Mouse (Mus musculus) heart, adult 9 months (tissue): Measurements from ENCODE around the gene Intu.

Experiments used
- DNase-seq, 2 experiments: peaks; one replicate each; pipeline ENCODE4 v3.0.0; 2022; ENCODE audit warnings: low spot score in 2 of 2

The Intu gene

DNA sequence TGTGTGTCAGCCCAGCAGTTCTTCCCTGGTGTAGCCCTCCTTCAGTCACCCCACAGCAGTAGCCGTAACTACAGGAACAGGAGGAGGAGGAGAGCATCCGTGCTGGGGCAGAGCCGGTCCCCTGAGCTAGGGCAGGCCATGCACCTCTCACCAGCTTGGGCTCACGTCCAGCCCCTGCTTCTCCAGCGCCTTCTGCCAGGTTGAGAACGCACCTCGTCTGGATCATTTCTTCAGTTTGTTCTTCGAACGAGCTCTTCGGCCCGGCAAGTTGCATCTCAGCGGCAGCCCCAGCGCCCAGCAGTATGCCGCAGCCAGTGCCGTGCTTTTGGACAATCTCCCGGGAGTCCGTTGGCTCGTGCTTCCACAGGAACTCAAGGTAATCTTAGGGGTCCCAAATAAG lies 152.1 kb downstream of the Intu start:
- no peak for DNase-seq

DNA sequence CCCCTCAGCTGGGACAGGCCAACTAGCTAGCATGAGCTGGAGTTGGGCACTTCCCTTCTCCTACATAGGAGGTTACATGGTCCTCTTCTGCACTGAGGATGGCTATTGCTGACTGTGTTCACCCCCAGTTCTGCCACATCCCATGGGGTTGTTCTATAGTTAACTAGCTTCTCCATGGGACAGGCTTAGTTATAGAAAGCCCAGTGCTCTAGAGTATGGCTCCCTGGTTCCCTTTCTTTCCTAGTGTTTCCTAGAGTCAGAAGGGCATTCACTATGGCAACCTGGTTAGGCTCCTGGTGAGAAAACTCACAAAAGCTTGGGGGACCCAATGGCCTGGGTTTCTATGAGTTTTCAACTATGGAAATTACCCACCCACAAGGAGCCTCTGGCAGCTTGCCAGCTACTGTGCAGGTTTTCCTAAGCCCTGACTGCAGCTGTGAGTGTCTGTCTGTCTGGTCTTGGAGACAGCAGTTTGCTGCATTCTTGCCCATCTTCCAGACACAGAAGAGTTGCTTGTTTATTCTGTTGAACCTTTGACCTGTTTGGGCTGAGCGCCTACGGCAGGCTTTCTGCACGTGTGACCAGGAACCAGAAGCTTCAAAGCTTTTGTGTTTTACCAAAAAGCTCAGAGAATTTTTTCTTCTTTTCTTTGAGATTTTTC lies 154.9 kb downstream of the Intu start:
- no peak for DNase-seq

DNA sequence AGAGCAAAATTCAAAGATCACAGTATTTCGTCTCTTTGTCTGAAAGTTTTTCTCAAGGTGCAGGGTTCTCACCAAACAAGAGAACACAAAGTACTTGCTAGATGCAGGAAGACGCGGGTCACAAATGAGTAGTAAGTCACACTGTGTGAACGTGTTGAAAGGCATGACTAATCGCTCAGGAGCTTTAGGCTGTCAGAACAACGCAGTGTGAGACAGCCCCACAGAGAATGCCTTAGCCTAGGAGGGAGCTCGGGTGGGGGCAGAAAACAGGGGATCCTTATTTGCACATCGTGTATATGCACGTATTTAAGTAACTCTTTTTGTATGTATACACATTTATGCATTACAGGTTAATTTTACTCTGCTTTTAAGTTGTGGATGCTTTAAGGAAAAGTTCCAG lies 155.8 kb downstream of the Intu start:
- no peak for DNase-seq

DNA sequence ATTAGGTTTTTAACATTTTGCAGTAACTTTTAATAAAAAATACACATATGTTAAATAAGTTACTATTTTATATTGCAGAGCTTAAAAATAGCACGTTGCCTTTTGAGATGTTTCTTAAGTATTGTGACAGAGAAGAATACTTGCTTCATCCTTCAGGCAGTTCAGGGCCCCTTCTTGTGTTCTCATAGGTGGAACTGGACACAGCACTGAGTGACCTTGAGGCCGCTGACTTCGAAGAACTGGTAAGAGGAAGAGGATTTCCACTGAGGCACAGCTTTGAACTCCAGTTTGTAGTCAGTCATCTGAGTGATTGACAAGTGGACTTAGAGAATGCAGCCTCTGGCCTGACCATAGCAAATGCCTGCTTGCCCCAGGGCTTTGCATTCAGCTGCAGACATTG lies 156.5 kb downstream of the Intu start:
- no peak for DNase-seq

DNA sequence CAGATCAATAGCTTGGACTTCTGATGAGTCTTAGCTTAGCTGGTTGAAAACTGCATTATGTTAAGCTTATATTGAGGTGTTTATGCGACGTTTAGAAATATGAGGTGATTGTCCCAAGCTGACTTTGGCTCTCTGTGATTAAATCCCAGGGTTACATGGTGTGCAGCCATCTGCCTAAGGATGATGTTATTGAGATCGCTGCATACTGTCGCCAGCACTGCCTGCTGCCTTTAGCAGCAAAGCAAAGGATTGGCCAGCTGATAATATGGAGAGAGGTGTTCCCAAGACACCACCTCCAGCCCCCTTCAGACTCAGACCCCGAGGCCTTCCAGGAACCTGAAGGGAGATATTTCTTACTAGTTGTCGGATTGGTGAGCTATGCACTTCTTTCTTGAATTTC lies 160.5 kb downstream of the Intu start:
- DNase-seq, result no peak

DNA sequence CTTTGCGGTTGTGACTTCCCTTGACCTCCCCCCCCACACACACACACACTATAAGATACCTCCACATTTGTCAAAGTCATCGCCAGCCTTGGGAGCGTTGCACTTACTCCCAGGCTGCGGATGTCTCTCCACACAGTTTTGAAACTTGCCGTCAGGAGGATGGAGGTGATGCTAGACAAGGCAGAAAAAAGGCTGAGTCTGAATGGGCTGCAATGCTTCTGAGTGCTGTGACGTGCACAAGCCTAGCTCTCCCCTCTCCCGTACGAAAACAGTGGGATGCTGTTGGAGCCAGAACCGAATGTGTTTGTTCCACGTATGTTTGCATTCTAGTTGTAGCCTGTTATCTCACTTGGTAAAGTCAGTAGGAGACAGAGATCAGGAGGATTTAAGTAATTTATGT lies 162.3 kb downstream of the Intu start:
- no peak for DNase-seq

DNA sequence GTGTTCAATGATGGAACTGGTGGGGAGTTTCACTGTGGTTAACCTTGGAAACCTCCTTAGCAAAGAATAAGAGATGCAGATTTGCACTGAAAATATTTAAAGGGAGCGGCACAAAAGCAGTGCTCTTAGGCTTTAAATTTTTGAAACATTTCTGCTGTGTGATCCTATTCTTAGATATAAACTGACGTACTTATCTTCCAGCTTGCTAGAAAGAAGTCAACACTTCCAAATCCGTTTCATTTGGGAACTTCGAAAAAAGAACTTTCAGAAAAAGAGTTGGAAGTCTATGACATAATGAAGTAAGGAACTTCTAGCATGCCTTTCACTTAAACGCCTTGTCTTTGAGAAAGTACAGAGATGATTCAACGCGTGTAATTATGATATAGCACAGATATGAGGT lies 162.9 kb downstream of the Intu start:
- DNase-seq, result no peak

DNA sequence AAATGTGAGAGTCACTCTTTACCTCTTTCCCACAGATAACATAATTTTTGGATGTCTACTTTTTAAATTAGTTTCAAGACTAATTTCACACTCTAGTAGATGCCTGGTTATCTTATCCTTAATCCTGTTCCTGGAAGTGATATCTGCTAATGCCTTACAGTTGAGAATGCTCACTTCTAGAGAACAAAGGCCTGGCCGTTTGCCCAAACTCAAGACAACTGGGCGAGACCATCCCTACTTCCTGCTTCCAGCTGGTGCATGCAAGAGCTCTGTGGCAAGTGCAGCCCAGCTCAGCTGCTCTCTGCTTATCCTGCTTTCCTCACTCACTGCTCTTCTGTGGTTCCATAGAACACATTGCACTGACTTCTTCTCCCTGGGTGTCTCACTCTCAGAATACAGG lies 163.4 kb downstream of the Intu start:
- peak in 1 of 2 experiments; percentile 22 for DNase-seq

DNA sequence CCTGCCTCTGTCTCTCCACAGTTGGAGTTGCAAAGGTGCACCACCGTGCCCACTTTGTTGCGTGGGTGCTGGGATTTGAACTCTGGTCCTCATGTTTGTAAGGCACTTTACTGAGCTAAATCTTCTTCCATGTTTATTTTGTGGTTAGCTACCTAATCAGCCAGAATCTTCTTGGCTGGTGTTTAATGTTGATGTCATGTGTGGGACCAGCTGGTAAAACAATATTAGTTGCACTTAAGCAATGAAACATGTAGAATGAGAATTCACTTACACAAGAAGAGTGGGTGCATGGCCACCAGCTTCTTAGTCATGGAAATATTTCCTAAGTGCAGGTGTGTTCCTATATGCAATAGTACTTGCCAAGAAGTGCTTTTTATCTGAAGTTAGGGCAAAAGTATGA lies 164.1 kb downstream of the Intu start:
- DNase-seq, result no peak

DNA sequence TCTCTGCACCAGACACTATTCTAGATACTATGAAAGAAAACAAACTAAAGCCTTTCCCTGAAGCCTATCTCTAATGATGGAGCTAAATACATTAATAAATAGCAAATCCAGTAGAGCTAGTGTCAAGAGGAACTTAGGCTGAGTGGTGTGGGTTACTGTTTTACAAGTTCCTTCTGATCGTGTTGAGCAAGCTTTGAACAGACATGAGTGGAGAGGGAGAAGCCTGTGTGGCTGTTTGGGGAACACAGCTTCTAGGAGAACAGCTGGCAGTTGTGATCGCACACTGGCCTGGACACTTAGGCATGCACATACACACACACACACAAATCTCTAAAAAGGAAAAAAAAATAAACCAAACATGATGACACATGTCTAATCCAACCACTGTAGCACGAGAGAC lies 167.7 kb downstream of the Intu start:
- no peak for DNase-seq

DNA sequence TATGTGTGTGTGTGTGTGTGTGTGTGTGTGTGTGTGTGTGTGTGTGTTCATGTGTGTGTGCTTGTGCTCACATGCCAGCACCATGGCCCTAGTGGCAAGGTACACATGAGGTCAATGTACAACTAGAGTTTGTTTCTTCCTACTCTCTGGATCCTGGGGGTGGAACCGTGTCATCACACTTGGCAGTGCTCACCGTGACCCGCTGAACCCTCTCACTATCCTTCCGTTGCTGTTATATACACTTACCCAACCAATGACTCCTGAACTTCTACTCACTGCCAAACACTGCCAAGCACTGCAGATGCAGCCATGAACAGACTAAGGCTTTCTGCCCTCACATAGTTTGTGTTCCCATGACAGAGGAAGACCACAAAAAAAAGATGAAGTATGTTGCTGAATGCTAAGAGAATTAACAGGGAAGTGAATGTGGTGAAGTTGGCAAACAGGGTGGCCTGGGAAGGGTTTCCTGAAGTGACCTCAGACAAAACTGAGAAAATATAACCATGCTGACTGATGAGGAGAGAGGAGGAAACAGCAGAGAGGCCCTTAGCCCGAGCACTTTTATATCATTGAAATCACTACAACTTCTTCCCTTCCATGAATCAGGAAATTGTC lies 173.8 kb downstream of the Intu start:
- peak; percentile 27 to 36 for DNase-seq

DNA sequence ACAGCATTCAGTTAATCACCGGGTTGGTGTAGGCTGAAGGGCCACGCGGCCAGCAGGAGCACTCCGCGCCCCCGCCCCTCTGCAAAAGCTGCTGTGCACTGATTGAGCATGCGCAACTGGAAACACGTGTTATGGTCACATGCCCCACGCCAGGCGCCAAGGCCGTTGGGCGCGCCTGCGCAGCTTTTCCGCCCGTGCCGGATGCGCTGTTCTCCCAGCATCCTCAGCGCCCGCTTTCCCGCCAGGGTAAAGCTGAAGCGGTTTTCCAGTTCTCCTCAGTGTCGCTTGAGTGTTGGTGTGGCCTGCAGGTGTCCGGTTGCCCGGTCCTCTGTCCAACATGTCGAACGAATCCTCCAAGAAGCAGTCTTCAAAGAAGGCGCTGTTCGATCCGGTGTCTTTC lies 177.6 kb downstream of the Intu start, which contains the start of gene Slc25a31:
Gene Slc25a31, plus strand, starts transcription at position 201 of the 400 bp plus-strand sequence.
- DNase-seq, result no peak

DNA sequence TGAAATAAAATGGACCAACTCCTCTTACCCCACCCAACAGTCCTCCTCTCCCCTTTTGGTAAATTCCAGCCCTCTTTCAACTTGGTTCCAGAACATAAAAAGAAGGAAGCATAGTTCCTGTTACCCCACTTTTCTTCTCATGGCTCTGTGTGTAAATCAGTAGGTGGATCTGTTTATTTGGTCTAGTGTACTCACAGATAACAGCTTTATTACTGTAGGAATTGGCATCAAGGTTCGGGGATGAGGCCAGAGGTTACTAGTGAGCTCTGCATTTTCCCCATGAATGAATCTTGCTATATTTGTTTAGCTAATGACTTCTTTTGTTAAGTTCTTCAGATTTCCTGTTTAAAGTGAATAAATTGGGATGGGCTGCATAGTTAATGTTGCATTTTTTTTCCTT lies 185.0 kb downstream of the Intu start:
- no peak for DNase-seq

DNA sequence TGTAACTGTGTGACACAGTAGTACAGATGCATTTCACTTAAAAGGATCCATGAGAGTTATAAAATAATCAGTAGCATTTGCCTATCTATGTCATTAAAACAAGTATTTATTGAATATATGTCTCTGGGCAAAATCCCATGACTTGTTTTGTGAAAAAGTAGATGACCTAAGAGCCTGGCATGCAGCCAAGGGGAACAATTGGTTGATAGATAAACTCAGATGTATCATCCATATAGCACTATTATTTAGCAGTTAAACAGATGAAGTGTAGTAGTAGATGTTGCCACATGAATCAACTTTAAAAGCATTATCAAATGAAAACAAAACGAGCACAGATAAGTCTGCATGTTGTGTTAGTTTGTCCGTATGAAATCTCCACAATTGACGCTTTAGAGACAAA lies 187.9 kb downstream of the Intu start:
- no peak for DNase-seq

DNA sequence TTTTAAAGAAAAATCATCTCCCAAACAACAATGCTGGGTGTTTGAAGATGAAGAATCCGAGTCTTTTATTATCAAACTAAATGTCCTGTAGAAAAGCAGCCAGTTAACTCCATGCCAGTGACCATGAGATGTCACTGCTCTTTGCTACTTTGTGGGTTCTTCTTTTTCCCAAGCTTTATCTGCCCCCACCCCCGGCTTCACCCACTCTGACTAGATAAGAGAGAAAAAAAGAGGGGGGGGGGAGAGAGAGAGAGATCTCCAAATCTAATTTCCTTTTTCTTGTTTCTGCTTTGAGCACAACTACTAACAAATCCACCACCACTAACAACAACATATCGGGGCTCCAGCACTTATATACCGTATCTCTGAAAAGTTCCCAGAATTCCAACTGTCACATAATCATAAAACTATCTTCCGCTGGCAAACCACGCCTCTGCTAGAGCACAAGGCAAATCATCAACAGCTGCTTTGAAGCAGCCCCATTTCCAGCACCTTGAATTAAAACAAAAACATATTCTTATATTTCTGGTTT lies 207.4 kb downstream of the Intu start:
- no peak for DNase-seq

DNA sequence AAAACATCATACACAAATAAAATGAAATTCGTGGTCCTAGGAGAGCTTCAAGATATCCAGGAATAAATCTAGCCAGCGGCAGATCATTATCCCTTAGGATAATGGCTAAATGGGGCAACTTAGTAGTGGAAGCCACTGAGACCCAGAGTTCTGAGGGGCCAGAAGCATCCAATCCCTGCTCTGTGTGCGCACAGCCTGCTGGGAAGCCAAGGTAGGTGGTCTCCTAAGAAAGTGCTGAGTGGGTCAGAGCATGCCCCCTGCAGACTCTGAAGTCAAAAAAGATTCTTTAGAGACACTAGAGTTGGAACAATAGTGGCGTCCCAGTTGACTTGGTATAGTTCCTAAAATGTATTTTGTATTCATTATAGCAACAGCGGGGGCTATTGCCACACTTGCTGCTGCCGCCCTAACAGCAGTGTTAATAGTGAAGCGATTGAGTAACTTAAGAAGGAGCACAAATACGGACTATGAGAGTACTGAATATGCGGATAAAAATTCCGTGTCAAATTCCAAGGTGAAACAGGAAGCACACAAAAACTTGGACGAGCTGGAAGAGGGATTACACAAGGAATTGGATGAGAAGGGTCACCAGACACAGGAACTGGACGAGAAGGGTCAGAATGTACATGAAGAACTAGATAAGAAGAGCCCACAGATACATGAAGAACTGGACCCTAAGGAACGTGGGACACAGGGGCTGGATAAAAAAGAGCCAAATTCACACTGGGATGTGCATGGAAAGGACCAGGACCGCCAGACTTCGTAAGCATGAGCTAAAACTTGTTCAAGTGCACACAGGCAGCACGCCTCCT lies 213.1 kb downstream of the Intu start, which contains the start of gene Hspa4l:
Gene Hspa4l, plus strand, starts transcription at position 472 of the 812 bp plus-strand sequence.
- DNase-seq, result no peak

DNA sequence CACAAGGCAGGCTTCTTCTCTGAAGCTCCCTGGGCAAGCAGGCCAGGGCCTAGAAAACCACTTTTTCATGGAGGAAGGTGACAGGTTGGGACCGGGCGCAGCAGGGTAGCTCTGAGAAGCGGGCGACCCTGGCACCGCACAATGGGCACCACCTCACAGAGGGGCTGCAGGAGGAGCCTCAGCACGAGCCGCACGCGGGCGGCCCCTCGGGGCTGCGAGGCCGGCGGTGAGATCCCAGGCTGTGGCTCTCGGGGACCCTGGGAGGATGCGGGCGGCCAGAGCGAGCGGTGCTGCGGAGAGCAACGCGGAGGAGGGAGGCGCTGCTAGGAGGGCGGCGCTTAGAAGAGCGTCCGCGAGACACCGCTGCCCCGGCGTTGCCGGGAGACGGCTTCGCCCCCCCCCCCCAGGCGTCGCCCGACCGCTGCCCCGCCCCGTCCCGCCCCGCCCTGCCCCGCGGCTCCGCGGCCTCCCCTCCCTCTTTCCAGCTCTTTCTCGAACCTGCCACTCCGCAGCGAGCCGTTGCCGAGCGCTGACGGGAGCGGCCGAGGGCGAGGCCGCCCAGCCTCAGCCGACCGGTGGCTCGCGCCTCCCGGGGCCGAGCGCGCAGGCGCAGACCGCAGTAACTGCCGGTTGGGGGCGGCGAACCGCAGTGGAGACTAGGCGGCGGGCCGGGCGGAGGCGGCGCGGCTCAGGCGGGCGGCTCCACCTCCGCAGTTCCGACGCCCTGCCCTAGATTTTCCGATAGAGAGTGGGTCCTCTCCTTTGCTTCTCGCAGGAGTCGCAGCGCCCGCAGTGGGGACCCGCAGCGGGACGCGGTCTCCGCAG lies 214.0 kb downstream of the Intu start:
- DNase-seq, result peak; percentile 91 to 92

DNA sequence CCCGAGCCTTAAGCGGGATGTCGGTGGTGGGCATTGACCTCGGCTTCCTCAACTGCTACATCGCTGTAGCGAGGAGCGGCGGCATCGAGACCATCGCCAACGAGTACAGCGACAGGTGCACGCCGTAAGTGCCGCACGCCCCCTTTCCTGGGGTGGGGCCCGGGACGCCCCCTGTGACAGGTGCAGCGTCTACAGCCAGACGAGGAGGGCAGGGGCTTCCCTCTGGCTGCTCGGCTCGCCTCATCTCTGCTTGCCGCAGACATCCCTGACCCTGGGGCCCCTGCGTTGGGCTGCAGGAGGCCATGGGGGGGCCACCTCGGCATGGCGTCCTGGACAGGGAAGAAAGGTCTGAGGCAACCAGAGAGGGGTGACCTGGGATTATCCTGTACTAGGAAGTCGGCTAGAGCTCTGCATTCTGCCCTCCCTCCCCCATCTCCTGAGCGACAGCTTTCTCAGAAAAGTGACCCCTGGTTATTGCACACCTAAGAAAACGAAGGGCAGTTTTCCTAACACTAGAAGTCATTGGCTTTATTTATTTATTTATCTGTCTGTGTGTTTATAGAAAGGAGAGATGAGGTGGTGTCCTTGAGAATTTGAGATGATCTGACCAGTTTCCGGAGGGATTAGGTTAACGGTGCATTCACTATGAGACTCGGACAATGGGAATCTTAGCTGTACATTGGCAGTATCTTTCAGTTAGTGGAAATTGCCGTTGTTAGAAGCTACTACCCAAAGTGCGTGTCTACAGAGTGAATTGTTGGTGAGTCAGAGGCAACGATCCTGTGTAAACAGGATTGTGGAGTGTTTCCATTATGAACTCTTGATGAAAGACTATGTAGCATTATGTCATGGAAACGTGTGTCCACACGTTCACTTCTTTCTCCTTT lies 214.8 kb downstream of the Intu start:
- DNase-seq, result peak in 1 of 2 experiments; percentile 12
